Mouse (Mus musculus) cerebellum, postnatal 14 days (tissue): Measurements from ENCODE around the gene Olfr263.

Experiments
- DNase-seq, 2 experiments: peaks; one replicate each; pipeline ENCODE4 v3.0.0; 2021; ENCODE audit warnings: mixed read lengths in 2 of 2

The Olfr263 gene

DNA sequence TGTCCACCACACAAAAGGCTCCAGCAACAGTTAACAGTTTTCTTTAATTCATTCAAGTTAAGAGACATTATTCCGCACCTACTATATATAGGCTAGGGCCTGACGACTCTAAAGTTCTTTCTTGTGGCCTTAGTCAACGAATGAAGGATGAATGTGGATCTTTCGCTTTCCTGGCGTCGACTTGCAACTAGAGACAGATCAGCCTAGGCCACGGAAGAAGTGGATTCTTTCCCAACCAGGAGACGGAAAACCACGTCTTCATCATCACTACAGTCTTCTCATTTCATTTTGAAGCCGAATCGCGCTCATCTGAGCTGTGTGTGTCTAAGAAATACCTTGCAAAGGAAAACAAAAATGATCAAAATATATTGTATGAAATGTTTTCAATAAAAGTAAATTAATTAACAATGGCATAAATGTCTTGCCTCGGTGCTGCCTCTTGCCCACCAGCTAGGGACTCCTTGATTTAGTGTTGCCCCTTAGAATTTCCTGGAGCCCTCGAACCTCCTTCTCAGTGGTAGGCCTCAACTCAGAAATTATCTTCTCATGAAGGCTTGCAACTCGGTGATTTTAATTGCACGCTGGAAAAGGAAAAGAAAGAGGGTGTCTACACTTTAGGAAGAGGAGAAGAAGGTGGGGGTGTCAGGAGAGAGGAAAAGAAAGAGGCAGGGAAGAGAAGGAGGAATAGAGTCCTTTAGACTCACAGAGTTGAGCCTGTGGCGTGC, 41.2 kb downstream of the Olfr263 start:
- DNase-seq, result no peak

DNA sequence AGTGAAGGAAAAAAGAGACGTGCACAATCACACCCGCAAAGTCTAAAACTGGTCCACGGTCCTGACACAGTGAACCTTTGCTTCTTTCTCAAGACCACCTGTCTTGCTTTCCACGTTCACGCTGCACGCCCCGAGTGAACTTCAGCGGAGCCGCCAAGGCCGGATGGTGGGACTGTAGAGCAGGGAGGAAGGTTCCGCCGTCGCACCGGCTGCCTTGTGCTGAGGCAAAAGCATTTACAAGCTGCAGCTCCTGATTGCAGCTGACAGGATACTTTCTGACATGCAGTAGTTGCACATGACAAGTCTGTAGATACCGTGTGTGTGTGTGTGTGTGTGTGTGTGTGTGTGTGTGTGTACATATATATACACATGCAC, 41.7 kb downstream of the Olfr263 start:
- peak in 1 of 2 experiments; percentile 29 for DNase-seq

GRCm38 (mm10) chr13:21171600-21172150, 42.2 kb downstream of the Olfr263 start:
- DNase-seq, result peak; percentile 49 to 54

- peak; percentile 82 to 83 for DNase-seq
Observed at GRCm38 (mm10) chr13:21172241-21173027, 43.0 kb downstream of the Olfr263 start.

DNA sequence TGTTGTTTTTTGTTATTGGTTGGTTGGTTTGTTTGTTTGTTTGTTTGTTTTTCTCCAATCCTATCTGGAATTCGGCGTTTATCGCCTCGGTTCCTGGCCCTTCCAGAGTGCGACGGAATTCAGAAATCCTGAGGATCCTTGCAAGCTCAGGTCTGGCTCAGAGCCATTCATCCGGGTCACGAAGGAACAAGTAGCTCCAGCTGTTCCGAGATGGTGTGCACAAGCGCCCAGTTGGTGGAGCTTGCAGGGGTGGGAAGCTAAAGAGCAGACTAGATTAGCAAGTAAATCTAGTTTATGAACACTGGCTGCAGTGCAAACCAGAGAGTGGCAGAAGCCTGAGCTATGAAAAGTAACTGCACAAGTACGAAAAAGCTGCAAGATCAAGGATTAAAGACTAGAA, 43.6 kb downstream of the Olfr263 start:
- DNase-seq, result peak; percentile 71 to 86

- no peak for DNase-seq
Observed at GRCm38 (mm10) chr13:21176733-21177132, 47.3 kb downstream of the Olfr263 start.

DNA sequence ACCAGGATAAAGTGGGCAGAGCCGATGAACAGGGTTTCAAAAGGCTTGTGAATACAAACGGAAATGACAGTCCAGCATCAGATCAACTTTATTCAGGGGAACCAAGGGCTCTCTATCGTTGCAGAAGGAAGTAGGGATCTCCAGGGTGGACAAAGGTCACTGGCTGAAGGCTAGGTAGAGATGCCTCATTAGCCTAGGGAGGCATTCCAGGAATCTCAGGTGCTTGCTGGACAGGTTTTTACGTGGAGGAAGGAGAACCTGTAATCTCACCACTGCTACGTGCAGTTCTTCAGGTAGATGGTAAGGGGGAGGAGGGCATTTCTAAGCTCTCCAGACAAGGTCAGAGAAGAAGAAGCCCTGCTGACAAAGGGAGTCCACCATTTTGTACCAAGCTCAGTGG, 48.2 kb downstream of the Olfr263 start:
- DNase-seq, result no peak

DNA sequence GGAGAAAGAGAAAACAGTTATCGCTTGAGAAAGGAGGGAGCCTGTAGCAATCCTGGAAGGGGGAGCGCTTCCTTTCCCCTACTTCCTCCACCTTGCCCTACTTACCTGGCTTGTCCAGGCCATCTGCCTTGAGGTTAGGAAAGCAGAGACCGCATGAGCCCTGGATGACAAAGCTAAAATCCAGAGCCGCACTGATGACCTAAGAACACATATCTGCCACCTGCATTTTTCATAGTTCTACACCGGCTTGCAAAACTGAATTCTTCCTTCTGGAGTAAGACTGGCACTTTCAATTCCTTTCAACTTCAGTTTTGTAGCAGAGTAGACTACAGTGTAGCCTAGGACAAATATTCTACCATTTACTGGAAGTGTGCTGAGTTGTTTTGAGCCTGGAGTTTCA, 48.9 kb downstream of the Olfr263 start:
- no peak for DNase-seq

GRCm38 (mm10) chr13:21179367-21179723, 49.9 kb downstream of the Olfr263 start, which contains the start of gene Trim27:
Gene Trim27 (plus strand): TSS chr13:21179445.
- DNase-seq, result no peak

DNA sequence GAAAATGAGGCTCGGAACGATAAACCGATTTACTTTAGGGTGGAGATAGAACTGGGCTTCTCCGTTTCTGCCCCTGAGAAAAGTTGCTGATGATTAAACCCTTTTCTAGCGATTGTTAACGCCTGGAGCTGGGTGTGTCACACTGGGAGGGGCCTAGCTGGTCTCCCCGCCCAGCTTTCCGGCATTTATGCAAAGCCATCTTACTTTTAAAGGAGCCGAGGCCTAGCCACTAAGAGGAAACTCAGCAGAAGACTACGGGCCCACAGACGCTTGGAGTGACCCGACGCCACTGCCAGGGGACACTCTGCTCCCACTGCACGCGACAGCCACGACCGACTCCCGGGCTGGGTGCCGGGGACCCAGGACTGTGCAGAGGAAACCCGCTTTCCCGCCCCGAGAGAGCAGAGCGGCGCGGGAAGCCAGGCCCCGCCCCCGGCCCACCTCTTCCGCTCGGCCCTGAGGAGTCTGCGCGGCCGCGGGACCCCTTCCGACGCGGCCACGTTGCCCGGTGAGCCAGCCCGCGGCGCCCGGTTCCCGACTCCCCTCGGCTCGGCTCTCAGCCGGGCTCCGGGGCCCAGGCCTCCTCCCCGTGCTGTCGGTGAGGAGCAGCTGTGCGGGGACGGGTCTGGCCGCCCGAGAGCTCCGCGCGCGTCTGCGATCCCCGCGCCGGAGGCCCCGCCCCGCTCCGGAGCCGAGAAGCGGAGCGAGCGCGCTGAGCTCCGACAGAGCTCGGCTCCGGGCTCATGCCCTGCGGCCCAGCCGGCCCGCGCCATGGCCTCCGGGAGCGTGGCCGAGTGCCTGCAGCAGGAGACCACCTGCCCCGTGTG, 50.5 kb downstream of the Olfr263 start:
- peak; percentile 74 to 86 for DNase-seq

- peak; percentile 69 to 79 for DNase-seq
Observed at GRCm38 (mm10) chr13:21180551-21181530, 51.4 kb downstream of the Olfr263 start.

- no peak for DNase-seq
Observed at GRCm38 (mm10) chr13:21181996-21182395, 52.6 kb downstream of the Olfr263 start.

GRCm38 (mm10) chr13:21183066-21183465, 53.6 kb downstream of the Olfr263 start:
- DNase-seq, result no peak

DNA sequence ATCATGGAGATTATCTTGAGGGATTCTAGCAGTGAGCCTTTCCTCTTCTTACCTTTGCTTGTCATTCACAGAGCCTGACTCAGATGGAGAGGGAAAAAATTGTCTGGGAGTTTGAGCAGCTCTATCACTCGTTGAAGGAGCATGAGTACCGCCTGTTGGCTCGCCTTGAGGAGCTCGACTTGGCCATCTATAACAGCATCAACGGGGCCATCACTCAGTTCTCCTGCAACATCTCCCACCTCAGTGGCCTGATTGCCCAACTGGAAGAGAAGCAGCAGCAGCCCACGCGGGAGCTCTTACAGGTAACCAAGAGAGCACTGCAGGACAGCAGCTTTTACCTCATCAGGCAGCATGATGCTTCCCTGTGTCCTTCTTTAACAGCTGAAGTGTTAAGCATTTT, 54.2 kb downstream of the Olfr263 start:
- DNase-seq, result no peak

DNA sequence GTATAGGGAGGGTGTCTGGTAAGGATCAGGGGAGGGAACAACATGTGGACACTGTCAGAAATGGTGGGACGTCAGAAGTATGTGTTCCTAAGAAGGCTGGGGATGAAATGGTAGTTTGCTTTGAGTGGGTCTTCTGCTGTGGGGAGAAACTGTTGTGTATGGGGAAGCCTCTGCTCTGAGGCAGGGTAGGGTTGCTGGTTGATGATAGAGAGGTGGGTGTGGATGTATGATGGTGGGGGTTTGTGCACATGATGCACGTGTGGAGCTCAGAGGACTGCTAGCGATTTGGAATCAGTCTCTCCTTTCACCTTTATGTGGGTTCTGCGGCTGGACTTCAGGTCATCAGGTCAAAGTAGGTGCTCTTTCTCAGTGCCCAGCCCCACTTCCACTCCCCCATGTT, 56.1 kb downstream of the Olfr263 start:
- DNase-seq, result no peak
